Mouse (Mus musculus): ENCODE measurements around the gene Agmat.
"Not testable (repeated sequence)": the region's sequence is repeated elsewhere in the genome, so short reads cannot be mapped to it uniquely, and the experiment has no call there.

The Agmat gene

DNA sequence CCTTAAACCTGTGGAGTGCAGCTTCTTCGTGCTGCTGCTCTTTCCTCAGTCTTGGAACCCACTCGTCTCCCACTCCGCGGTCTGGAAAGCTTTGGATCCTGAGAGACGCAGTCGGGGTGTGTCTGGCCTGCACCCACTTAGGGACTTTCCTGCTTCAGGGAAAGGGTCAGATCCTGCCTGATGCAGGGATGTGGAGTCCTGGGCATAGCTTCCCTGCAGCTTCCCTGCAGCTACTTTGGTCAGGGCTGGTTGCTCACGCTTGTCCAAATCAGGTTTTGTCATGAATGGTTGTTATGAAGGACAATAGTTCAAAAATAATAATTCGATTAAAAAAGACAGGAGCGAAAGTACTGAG, 11.3 kb upstream of the Agmat start:
- DNase-seq (ENCODE audit: low spot score in 2 of 2) = no peak

DNA sequence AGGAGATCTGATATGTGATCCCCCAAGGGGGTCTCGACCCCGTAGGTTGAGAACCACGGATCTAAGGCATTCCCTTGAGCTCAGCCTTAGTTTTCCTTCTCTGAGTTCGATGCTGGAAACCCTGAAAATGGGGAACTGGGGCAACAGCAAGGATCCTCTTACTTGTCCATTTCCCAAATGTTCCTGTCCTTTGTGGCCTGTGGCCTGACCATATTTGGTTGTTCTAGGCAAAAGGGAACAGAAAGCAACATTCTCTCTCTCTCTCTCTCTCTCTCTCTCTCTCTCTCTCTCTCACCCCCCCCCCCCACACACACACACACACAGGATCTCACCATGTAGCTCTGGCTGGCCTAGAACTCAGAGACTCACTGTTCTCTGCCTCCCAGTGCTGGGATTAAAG, 9.6 kb upstream of the Agmat start:
- DNase-seq (ENCODE audit: low spot score in 2 of 2) = no peak

DNA sequence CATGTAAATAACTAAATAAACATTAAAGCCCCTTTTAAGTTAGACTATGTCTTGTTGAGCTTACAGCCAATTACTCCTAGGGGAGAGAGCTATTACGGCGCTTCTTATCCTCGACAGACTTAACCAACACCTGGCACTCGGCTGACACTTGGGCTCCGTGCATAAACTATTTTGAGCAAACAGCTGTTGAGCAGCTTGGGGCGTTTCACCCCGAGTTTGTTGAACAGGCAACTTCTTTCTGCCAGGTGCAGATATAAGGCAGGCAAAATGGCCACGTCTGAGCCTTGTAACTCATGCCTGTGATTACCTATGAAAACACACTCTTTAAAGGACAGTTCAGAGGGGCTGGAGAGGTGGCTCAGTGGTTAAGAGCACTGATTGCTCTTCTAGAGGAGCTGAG, 8.5 kb upstream of the Agmat start:
- no peak for DNase-seq (ENCODE audit: low spot score in 2 of 2)

DNA sequence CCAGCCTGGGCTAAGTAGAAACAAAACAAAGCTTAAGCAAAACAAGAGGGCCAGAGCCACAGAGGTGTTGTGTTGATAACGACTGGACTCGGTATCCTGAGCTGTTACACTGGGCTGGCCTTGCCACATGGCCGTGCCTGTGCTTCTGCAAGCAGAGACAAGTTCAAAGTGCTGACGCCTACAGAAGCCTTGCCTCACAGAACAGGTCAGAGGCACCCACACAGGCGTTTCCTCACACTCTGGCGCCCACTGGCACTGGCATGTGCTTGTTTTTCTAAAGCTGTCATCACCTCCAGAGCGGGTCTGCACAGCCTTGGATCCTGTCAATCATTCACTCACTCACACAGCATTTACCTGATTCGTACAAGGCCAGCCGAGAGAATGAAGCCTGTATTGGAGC, 4.6 kb upstream of the Agmat start:
- DNase-seq (ENCODE audit: low spot score in 2 of 2) = peak; percentile 61 to 75

DNA sequence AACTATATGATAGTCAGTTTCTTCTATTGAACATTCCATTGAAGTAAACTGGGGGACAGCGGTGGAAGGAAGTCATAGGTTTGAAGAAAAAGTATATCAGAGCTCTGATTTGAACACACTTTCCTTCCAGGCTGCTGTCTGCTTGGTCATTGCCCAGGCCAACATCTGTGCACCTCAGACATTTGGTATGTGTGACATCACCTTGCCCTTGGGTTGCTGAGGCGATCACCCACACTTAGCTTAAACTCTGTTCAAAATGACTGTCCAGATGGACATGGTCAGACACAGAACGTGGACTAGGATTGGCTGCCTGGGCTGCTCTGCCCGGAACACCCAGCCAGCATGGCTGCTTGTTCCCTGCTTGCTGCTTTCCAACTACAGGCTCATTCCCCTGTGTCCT, 4.1 kb upstream of the Agmat start:
- DNase-seq (ENCODE audit: low spot score in 2 of 2) = no peak

DNA sequence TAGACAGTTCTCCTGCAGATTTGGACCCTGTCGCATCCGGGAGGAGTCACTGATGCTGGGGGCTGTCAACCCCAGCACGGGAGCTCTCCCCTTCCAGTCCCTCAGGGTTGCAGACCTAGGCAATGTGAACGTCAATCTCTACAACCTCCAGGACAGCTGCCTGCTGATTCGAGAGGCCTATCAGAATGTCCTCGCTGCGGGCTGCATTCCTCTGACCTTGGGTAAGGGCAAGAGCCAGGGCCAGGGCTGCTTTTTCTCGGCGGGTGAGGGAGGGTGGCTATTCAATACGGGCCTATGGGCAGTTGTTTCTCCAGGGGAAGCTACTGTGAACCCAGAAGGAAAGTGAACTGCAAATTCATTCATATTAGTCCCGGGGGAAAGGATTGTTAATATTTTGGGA, 3.1 kb downstream of the Agmat start:
- DNase-seq (ENCODE audit: low spot score in 2 of 2) = no peak

DNA sequence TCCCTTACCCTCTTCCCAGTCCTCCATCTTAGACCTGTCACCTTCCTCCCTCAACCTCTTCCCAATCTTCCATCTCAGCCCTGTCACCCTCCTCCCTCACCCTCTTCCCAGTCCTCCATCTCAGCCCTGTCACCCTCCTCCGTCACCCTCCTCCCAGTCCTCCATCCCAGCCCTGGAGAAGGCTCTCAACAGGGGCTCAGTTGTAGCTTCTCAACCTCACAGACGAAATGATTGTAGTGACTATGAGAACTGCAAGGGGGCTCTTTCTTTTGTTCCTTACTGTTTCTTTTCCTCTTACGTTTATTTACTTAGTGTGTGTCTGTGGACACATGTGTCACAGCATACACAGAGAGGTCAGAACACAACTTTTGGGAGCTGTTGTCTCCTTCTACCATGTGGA, 4.4 kb downstream of the Agmat start:
- DNase-seq (ENCODE audit: low spot score in 2 of 2) = no peak

DNA sequence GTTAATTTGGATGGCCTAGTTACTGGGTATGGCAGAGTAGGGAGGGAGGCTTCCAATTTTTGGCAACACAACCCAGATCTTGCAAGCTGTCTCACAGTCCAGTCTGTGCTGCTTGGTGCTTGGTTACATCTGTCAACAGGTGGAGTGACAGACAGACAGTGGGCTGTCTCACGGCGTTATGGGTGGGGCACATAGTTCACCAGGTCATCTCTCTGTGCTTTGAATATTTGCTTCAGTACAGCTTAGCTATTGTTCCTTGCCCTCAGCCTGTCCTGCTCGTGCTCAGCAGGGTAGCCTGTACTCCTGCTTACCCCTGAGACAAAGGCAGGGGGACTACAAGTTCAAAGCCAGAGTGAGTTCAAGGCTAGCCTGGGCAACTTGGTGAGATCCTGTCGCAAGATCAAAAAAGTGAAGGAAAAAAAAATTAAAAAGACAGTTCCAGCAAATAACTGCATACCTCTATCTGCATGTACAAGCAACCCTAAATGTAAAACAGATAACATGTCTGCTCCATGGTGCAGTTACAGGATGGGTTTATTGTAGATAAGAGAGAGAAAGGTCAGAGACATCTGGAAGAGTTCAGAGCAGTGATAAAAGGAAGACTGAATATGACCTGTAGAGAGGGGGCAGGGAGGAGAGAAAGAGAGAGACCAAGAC, 5.1 kb downstream of the Agmat start:
- DNase-seq (ENCODE audit: low spot score in 2 of 2) = no peak

DNA sequence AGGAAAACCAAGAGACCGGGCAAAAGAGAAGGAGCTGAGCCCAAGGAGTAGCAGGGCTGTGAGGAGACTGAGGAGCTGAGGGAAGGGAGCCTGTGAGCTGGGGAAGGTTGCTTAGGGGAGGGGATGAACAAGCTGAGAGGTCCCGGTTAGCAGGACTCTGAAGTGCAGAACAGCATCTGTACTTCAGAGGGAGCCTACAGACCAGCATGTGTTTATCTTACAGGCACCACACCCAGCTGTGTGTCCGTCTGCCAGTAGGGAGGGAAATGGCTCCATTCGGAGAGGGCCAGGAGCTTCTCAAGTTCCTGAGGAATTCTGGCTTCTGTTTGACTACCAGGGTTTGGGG, 5.6 kb downstream of the Agmat start:
- no peak for DNase-seq (ENCODE audit: low spot score in 2 of 2)

DNA sequence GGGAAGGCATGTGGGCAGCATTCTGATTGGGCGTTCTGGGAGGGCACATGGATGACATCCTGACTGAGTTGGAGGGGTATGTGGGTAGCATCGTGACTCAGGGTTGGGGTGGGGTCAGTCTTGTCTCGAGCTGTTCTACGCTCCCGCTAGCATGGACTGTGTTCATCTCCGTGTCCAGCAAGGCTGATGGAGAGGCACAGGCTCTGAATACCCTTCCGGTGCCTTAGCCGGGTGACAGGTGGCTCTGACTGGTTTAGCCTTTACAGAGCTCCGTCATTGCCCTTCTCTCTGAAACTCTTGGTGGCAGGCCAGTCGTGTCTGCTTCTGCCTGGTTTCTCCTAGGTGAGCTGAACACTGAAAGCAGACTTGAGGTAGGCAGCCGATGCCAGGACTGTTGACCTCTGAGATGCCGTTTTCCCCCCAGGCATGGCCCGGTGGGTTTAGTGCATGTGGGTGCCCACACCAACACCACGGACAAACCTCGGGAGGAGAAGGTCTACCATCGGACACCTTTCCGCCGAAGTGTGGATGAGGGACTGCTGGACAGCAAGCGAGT, 9.0 kb downstream of the Agmat start:
- DNase-seq (ENCODE audit: low spot score in 2 of 2) = no peak

DNA sequence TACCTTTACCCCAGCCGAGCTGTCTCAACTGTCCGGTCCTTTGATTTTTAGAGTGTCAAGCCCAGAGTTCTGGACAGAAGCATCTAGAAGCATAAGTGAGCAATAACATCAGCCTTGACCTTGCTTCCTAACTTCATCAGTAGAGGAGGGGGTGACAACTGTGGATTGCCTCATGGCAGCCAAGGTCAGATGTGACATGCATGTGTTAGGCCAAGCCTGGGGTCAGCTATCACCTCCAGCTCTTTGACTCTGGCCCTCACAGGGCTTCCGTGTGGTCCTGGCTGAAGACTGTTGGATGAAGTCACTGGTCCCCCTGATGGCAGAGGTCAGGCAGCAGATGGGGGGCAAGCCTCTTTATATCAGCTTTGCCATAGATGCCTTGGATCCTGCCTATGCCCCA, 10.7 kb downstream of the Agmat start:
- no peak for DNase-seq (ENCODE audit: low spot score in 2 of 2)

DNA sequence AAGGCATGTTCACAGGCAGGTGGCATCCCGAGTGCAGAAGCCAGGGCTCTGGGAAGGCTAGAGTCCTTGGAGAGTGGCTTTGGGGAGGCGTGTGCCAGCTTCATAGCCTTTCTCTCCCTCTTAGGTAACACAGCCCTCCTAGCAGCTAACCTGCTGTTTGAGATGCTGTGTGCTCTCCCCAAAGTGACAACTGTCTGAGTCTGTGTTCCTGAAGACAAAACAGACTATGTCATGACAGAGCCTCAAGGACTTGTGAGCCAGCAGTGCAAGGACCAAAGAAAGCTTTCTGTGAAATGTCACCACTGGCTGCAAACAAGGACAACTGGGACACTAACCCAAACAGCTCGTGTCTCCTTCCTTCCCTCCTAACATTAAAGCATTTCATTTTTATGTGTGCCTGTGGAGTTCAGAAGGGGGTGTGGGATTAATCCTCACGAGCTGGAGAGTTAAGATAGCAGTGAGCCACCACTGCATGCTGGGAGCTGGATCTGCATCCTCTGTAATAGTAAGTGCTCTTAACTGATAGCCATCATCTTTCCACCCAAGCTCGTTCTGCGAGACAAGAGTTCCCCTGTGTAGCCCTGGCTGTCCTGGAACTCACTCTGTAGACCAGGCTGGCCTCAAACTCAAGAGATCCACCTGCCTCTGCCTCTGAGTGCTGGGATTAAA, 12.5 kb downstream of the Agmat start:
- no peak for DNase-seq (ENCODE audit: low spot score in 2 of 2)

DNA sequence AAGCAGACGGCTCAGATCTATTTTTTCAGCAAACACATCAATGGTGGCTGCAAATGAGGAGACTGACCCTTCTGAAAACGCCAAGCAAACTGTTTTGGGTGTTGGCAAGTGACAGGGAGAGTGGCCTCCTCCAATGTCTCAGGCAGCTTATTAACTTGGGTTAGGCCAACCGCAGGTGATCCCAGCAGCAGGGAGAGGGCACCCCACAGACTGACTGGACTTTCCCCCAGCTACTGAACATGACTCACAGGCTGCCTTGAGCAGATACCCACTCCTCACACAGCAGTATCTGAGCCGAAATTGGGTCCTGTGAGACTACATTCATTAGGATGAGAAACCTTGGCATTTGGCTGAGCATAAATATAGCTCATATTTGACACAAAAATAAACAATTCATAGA, 14.5 kb downstream of the Agmat start:
- DNase-seq (ENCODE audit: low spot score in 2 of 2) = no peak

DNA sequence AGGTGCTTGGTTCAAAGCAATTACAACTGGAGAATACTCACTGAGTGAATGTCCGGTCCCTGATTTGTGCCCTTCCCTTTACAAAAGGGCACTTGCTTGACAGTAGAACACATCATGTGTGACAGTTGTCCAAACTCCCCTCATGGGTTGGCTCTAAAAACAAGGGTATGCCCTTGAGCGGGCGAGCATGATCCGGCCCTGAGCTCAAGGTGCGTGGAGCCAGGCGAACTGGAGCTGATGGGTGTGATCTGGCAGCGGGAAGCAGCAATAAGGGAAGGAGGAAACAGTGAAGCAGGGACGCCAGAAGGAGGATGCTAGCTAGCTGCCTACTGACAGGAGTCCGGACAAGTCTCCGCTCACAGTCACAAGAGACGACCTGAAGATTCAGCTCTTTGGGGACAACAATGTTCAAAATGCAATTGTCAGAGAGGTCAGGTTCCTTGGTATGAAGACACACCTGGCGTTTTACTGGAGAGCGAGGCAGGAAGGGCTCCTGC, 15.7 kb downstream of the Agmat start:
- no peak for DNase-seq (ENCODE audit: low spot score in 2 of 2)

DNA sequence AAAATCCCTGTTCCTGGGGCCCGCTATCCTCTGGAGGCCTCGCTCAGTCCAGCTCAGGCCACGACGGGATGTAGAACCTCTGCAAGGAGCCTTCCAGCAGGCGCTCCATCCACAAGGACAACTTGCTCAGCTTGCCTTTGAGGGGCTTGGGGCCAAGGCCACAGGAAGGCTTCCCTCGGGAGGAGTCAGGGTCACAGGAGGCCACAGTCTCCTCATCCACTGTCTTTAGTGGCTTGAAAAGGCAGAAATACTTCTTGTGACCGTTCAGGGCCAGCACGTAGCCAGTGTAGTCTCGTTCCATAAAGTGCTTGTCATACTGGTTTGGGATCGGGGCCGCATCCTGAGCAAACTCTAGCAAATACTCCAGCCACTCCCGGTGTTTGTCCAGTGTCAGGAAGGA, 17.0 kb downstream of the Agmat start:
- no peak for DNase-seq (ENCODE audit: low spot score in 2 of 2)

DNA sequence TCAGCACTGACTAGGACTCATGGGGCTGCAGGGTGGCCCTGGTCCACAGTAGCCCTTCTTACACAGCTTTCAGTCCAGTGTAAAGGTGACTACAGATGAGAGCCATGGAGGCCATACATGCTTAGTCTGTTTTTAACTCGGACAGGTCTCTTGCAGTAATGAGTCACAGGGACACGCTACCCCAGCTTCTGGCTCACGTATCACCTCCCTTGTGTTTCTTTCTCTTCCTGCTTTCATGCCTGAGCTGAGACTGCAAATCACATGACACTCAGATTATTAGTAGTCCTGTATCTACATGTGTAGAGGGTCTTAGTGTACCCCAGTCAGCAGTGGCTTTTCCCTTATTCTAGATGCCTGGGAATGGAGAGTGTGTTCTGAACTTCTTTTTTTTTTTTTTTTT, 18.5 kb downstream of the Agmat start:
- no peak for DNase-seq (ENCODE audit: low spot score in 2 of 2)

DNA sequence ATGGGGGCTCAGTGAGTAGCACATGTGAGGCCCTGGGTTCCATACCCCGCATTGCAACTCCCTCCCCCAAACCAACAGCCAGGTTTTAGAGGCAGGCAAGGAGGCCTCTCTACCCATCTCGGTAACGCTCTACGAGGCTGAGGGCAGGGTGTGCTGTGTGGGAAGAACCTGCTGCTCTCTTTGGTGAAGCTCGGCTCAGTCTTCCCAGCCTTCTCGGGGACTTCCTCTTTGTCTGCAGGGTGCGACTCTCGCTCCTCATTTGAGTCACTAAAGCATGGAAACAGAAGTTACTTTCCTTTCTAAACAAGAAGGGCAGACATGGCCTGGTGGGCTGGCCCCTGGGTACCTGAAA, 19.8 kb downstream of the Agmat start:
- no peak for DNase-seq (ENCODE audit: low spot score in 2 of 2)

DNA sequence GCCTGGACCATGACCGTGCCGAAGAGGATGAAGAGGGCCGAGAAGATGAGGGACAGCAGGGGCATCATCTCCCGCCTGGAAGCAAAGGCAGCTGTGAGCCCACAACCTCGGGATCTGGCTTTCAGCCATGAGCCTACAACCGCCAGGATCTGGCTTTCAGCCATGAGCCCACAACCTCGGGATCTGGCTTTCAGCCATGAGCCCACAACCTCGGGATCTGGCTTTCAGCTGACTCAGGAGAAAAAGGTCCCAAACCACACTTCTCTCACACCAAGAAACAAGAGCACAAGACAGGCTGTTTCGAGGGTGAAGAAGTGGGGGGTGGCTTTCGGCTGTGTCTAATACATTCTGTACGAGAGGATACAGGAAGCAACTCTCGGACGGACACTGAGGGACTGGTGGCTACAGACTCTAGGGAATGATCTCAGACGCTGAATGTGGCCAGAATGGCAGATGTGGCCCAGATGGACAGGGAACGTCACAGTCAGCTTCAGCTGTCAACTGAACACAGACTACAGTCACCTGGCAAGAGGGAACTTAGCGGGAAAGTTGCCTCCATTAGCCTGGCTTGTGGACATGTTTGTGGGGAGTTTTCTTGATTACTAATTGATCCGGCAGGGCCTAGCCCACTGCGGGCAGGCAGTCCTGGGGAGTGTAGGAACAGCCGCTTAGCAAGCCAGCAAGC, 20.3 kb downstream of the Agmat start:
- DNase-seq (ENCODE audit: low spot score in 2 of 2) = no peak

DNA sequence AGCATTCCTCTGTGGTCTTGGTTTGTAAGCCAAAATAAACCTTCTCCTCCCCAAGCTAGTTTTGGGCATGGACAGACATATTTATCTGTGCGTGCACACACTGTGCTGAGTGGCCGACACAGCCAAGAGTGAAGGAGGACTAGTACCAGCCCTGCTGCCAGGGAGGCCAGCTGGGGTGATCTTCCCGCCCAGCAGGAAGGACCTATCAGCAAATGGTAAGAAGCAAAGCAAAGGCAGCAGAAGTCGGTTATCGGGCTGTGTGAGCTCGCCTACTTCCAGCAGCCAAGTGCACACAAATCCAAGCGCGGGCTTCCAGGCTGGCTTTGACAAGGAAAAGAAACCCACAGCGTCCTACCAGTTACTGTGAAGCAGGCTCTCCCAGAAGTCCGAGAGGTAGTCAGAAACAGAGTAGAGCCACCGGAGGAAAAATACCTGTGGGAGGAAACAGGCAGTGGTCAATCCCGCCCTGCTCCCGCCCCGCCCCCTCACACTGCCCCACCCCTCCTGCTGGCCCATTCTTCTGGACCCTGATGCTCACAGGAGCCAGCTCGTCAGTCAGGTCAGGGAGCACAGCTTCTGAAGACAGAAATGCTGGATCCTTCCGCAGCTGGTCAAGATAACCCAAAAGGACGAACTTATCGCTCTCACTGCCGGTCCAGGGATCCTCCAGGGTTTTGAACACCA, 21.0 kb downstream of the Agmat start:
- DNase-seq (ENCODE audit: low spot score in 2 of 2) = peak in 1 of 2 experiments; percentile 44

DNA sequence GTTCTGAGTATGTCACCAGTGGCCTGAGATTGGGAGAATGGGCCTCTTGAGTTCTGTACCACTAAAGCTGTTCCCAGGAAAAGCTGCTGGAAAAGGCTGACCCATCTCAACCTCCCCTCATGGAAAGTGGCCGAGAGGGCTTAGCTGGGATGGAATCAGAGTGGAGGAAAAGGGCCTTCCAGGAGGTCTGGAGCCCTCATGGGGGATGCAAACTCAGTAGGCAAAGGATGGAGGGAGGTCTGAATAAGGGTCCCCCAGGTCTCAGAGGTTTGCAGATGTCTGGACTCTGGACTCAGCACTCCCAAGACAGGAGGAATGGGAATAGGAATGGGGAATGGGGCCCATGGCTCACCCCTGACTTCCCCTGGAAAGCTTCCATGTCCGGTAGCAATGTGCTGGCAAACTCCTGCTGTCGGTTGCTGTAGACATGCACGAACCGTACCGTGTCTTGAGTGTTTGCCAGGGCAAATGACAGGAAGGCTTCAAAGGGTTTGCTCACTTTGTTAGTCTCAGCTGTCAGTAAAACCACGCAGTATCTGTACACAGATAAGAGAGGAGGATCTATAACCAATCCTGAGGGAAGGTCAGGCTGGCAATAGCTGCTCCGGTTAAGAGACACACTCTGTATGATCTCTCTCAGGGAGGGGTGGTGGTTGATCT, 23.2 kb downstream of the Agmat start:
- DNase-seq (ENCODE audit: low spot score in 2 of 2) = no peak

DNA sequence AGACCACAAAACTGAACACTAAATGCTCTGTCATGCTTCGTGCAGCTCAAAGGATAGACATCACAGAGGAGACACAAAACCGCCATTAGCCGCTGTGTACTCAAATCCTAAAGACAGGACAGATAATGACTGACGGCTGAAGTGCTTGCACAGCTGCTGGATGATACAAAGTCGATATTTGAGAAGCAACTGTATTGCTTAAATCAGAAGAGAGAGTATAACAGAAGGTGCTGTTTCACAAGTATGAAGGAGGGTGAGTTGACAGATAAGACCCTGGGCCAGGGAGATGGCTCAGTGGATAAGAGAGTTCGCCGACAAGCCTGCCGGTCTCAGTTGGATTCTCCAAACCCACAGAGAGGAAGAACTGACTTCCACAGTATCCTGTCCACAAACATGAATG, 25.4 kb downstream of the Agmat start:
- no peak for DNase-seq (ENCODE audit: low spot score in 2 of 2)

DNA sequence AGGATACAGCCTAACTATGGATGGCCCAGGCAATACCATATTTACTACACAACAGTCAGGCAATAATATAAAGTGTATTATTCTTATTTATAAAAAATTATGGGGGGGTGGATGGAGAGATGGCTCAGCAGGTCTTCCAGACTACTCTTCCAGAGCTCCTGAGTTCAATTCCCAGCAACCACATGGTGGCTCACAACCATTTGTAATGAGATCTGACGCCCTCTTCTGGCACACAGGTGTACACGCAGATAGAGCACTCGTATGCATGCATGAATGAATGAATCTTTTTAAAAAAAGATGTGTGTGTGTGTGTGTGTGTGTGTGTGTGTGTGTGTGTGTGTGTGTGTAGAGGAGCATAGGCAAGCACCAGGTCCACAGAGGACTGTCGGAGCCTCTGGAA, 26.5 kb downstream of the Agmat start:
- DNase-seq (ENCODE audit: low spot score in 2 of 2) = not testable (repeated sequence)

Data from urinary bladder, postnatal 36 days (tissue).